Mouse (Mus musculus) C2C12 (cell line): ENCODE results near the gene Gm20503. TPM values are rescaled to one million over a fixed set of nuclear protein-coding genes. Genes with fewer than 3 reads are reported as not detected.

Experiments
- H3K27me3 ChIP-seq: one replicate; pipeline ENCODE4 v1.6.1; 2011; ENCODE audit not compliant: control insufficient read depth, insufficient read depth, insufficient read length
- H3K36me3 ChIP-seq: one replicate; pipeline ENCODE4 v1.6.1; 2011; ENCODE audit not compliant: control insufficient read depth, insufficient read depth
- H3K4me3 ChIP-seq: one replicate; pipeline ENCODE4 v1.5.1; 2011; ENCODE audit warnings: mild to moderate bottlenecking, control low read depth; ENCODE audit not compliant: poor library complexity, insufficient read depth, severe bottlenecking
- H3K79me2 ChIP-seq: one replicate; pipeline ENCODE4 v1.6.1; 2011; ENCODE audit not compliant: control insufficient read depth, insufficient read depth
- H3K79me3 ChIP-seq: one replicate; pipeline ENCODE4 v1.6.1; 2011; ENCODE audit warnings: low read depth, control low read depth
- H3ac ChIP-seq: one replicate; pipeline ENCODE3; 2011; ENCODE audit warnings: low read depth; ENCODE audit not compliant: control insufficient read depth, insufficient read length
- CEBPB ChIP-seq: IDR thresholded peaks from one replicate; pipeline ENCODE4 v1.6.1; 2011; ENCODE audit warnings: low read depth, mild to moderate bottlenecking, control low read depth, moderate library complexity
- CTCF ChIP-seq: IDR thresholded peaks from one replicate; pipeline ENCODE4 v1.5.1; 2011; ENCODE audit not compliant: control insufficient read depth, insufficient read depth, insufficient read length
- FOSL1 ChIP-seq: IDR thresholded peaks from one replicate; pipeline ENCODE4 v1.8.0; 2011; ENCODE audit warnings: mild to moderate bottlenecking, low read length; ENCODE audit not compliant: poor library complexity, insufficient read depth, severe bottlenecking
- MAX ChIP-seq: IDR thresholded peaks from one replicate; pipeline ENCODE4 v1.6.1; 2011; ENCODE audit warnings: mild to moderate bottlenecking, control low read depth
- MYOD1 ChIP-seq: IDR thresholded peaks from one replicate; pipeline ENCODE4 v1.6.1; 2011; ENCODE audit warnings: low read depth; ENCODE audit not compliant: control insufficient read depth, insufficient read length
- MYOG ChIP-seq: IDR thresholded peaks from one replicate; pipeline ENCODE4 v1.6.1; 2011; ENCODE audit not compliant: control insufficient read depth, insufficient read length; ENCODE audit errors: extremely low read depth
- USF1 ChIP-seq: IDR thresholded peaks from one replicate; pipeline ENCODE4 v1.6.1; 2011; ENCODE audit warnings: low read depth, mild to moderate bottlenecking, control low read depth, moderate library complexity
- polyA plus RNA-seq: library from polyadenylated mRNA; unstranded; fragments of >200 nt; fragmentation: generic; extraction: Trizol; gene quantifications from one replicate; pipeline ENCODE4 v1.2.1, GENCODE M21; 2012; ENCODE audit warnings: missing spikeins

Gene Gm20503
- polyA plus RNA-seq, 1 experiment: not detected

DNA sequence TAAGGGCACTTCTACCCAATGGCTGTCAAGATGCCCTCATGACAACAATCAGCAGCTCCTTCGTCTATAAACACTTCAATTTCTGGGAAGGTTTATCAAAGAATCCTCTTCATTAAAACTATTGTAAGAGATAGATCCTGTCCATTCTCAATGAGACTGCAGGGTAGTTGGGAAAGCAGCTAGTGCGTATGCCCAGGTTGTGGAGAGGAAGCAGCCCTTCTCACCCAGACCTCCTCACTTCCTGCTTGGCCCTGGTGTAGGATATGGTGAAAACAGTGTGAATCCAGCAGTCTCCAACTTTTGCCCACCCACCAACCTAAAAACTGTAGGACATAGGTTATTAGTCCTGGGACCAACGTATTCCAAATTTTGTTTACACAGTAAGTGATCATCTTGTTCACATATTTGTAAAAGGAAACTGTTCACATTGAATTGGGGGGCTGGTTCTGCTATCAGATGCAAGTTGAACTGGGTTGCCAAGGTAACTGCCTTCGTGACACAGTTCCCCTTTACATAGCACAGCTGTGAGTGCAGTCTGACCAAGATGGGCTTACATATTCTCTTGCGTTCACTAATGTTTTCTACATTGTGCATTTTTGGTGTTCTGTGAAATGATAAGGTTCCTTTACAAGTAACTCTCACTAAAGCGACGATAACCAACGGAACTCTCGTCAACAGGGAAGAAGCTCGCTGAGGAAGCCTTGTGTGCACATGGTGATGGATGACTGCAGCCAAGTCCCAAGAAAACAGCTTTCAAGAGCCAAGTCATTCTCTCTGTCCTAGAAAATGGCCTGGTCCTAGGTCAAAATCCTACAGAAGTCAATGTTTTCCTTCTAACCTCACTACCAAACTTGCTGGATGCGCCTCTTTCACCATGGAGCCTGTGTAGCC is 37.6 kb downstream of the Gm20503 start:
- no peak for TF ChIP-seq CTCF
- TF ChIP-seq USF1: no peak
- TF ChIP-seq FOSL1: no peak
- TF ChIP-seq MYOG: no peak
- no peak for TF ChIP-seq MYOD1
- TF ChIP-seq MAX: no peak
- TF ChIP-seq CEBPB: no peak
- peaks cover 52% of the 10 kb centered on the region for H3K36me3 ChIP-seq
- peaks cover 38% of the 10 kb centered on the region for H3K79me2 ChIP-seq
- H3K79me3 ChIP-seq: peaks cover 24% of the 10 kb centered on the region
- no peak overlapping the region for H3K4me3 ChIP-seq
- H3ac ChIP-seq: no peak overlapping the region
- no peaks in the 10 kb centered on the region for H3K27me3 ChIP-seq

DNA sequence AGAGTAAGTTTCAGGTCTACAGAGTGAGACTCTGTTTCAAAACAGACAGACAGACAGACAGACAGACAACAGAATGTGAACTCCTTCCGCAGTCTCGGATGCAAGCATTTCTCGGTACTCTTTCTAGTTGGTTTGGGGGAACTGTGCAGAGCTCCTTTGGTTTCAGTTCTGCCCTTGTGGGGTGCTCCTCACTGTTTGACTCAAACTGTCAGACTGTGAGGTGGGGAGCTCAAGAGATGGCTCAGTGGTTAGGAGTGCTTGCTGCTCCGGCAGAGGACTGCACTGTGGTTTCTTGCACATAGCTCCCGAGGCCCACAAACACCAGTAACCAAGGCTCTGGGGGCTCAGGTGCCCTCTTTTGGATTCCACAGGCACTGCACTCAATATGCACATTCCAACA is 40.1 kb downstream of the Gm20503 start:
- Histone ChIP-seq H3K79me2 (peaks cover 14% of the 10 kb centered on the region), H3K4me3 (no peak overlapping the region), H3K79me3 (peaks cover 9% of the 10 kb centered on the region), H3K36me3 (peaks cover 48% of the 10 kb centered on the region), H3ac (no peak overlapping the region), H3K27me3 (no peaks in the 10 kb centered on the region)
- TF ChIP-seq CTCF (no peak), MYOD1 (no peak), FOSL1 (no peak), CEBPB (no peak), MYOG (no peak), USF1 (no peak), MAX (no peak)

DNA sequence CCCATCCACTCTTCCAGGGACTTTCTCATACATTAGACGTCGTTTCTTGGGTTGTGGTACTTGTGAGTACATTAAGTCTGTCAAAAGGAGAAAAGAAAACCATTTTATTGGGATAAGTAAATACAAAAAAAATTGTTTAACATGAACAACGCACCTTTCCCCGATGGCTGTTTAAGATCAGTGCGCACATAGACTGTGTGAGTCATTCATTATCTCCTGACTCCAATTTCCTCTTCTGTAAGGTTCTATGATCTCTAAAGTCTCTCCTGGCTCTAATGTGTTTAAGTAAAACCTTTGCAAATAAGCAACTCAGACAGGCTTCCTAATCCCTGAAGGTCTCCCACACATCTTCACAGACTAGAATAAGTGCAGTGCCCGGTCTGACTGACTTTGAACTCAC is 40.9 kb downstream of the Gm20503 start:
- H3K27me3 ChIP-seq: no peaks in the 10 kb centered on the region
- H3ac ChIP-seq: no peak overlapping the region
- TF ChIP-seq MAX (no peak), USF1 (no peak), CTCF (no peak), CEBPB (no peak), MYOG (no peak), MYOD1 (no peak), FOSL1 (no peak)
- H3K36me3 ChIP-seq: peaks cover 42% of the 10 kb centered on the region
- peaks cover 6% of the 10 kb centered on the region for H3K79me2 ChIP-seq
- H3K4me3 ChIP-seq: no peak overlapping the region
- H3K79me3 ChIP-seq: peaks cover 3% of the 10 kb centered on the region

DNA sequence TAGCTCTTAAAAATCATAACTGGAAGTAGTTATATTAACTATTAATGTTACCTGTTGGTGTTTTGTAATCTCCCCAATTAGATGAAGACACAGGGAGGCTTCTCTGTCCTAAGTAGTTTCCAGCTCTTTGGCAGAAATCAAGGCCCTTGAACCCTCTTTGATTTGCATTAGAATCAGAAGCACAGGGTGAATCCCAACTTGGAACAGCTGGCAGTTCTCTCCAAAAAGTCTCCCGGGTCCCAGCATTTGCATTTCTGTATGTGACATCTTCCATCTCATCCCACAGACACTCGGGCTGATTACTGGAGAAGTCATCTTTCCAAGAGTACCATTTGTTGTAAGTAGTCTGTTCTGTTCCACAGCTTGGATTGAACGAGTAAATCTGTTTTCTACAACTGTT is 44.2 kb downstream of the Gm20503 start:
- H3K79me2 ChIP-seq: no peaks in the 10 kb centered on the region

DNA sequence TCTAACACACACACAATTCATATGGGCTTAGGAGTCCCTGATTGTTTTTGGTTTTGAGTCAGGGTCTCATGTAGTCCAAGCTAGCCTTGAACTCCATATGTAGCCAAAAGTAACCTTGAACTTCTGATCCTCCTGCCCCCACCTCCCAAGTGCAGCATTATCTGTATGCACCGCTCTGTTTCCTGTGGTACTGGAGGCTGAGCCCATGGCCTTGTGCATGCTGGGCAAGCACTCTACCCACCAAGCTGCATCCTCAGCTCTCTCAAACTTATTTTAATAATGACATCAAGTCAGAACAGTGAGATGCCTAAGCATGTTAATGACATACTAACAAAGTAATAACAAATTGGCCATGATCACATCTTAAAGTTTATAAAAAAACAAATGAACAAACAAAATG is 48.1 kb downstream of the Gm20503 start:
- no peaks in the 10 kb centered on the region for H3K79me2 ChIP-seq
- TF ChIP-seq MYOG (no peak), FOSL1 (no peak), CEBPB (no peak), MYOD1 (no peak), MAX (no peak), USF1 (no peak)
- H3K4me3 ChIP-seq: no peak overlapping the region
- H3K36me3 ChIP-seq: no peaks in the 10 kb centered on the region
- no peak overlapping the region for H3ac ChIP-seq
- H3K79me3 ChIP-seq: no peaks in the 10 kb centered on the region
- H3K27me3 ChIP-seq: no peaks in the 10 kb centered on the region

More for the DNA sequence above, 44.2 kb downstream of the Gm20503 start:
- H3K27me3 ChIP-seq: no peaks in the 10 kb centered on the region
- H3K4me3 ChIP-seq: no peak overlapping the region
- H3K79me3 ChIP-seq: no peaks in the 10 kb centered on the region
- H3K36me3 ChIP-seq: peaks cover 9% of the 10 kb centered on the region
- TF ChIP-seq CEBPB: no peak
- no peak for TF ChIP-seq FOSL1
- no peak for TF ChIP-seq MAX
- TF ChIP-seq CTCF: no peak
- TF ChIP-seq MYOD1: no peak
- no peak for TF ChIP-seq MYOG
- TF ChIP-seq USF1: no peak
- no peak overlapping the region for H3ac ChIP-seq

DNA sequence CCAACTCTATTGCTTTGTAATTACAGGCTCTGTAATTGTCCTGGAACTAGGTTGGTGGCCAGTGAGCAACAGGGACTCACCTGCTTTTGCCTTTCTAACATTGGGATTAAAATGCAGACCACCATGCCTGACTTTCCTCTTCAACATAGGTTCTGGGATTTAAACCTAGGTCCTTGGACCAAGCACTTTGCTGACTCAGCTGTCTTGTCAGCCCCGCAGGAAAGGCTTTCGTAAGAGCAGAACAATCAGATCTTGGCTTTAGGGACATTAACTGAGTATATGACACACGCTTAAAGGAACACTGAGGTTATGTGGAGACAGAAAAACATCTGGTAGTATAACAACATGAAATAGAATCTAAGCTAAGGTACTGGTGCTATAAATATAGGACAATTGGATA is 54.9 kb downstream of the Gm20503 start:
- Histone ChIP-seq H3K79me3 (no peaks in the 10 kb centered on the region), H3K79me2 (no peaks in the 10 kb centered on the region), H3K4me3 (no peak overlapping the region), H3ac (no peak overlapping the region), H3K27me3 (no peaks in the 10 kb centered on the region), H3K36me3 (no peaks in the 10 kb centered on the region)
- no peak for TF ChIP-seq CEBPB
- TF ChIP-seq MYOG: no peak
- TF ChIP-seq USF1: no peak
- no peak for TF ChIP-seq MAX
- no peak for TF ChIP-seq MYOD1
- no peak for TF ChIP-seq CTCF
- no peak for TF ChIP-seq FOSL1
